8 mouse cellular contexts compared by ENCODE assay signal in genomic region chr2:32962062-32962874, GRCm38 (mm10). TPM values are rescaled to one million over a fixed set of nuclear protein-coding genes. Genes with fewer than 3 reads are reported as not detected.
DNase-seq lines count a peak whose midpoint lies in the region; ATAC-seq and TF ChIP-seq lines count a peak whose summit lies in the region.

No protein-coding gene starts in this region.

- H3K4me2 ChIP-seq in liver, postnatal 0 days (ENCODE audit: low read depth, low read length), result peak overlapping the region; percentile 97

- H3K36me3 ChIP-seq in spleen, adult 2 months (ENCODE audit: control insufficient read depth, insufficient read depth, low read length), result peaks cover 16% of the 10 kb centered on the region
- H3K36me3 ChIP-seq in hindbrain, embryonic 10.5 days, result peaks cover 41% of the 10 kb centered on the region
- H3K36me3 ChIP-seq in liver, postnatal 0 days (replicated peaks; ENCODE audit: insufficient read depth, low read length), result peaks cover 11% of the 10 kb centered on the region

- H3K9ac ChIP-seq in liver, postnatal 0 days (replicated peaks), result peak overlapping the region; percentile 95

- no peaks in the 10 kb centered on the region for H3K9me3 ChIP-seq in hindbrain, embryonic 10.5 days
- H3K9me3 ChIP-seq in liver, postnatal 0 days (ENCODE audit: low read length), result no peaks in the 10 kb centered on the region

- peak; percentile 38 for DNase-seq in cerebellum, adult 11-12 months
- no peak for DNase-seq in cerebellum, adult 18-20 months
- DNase-seq in spleen, adult 2 months (ENCODE audit: low read depth in 1 of 2, low spot score in 2 of 2), result peak in 1 of 2 experiments; percentile 12
- DNase-seq in spleen, postnatal 14 days (ENCODE audit: low spot score in 2 of 2), result no peak
- peak; percentile 46 for DNase-seq in hindbrain, embryonic 10.5 days (ENCODE audit: low spot score)
- peak; percentile 52 for DNase-seq in liver, postnatal 0 days
- no peak for DNase-seq in thymus, postnatal 36 days

- peaks cover 8% of the 10 kb centered on the region; the same call in 1 of the 2 replicates for H3K4me1 ChIP-seq in spleen, adult 2 months (ENCODE audit: control insufficient read depth, insufficient read depth, insufficient read length)
- H3K4me1 ChIP-seq in hindbrain, embryonic 10.5 days (replicated peaks), result peaks cover 66% of the 10 kb centered on the region
- peaks cover 45% of the 10 kb centered on the region for H3K4me1 ChIP-seq in liver, postnatal 0 days (ENCODE audit: insufficient read depth)

- peak overlapping the region; percentile 82 for H3K27ac ChIP-seq in spleen, adult 2 months (ENCODE audit: insufficient read depth, low read length)
- H3K27ac ChIP-seq in hindbrain, embryonic 10.5 days, result peak overlapping the region; percentile 97
- H3K27ac ChIP-seq in liver, postnatal 0 days (ENCODE audit: low read depth), result peak overlapping the region; percentile 94

- ATAC-seq in liver, postnatal 0 days, result no peak; the same call in 1 of the 2 replicates
- no peak for ATAC-seq in erythroid progenitor cell, adult 5-6 weeks (replicated peaks; ENCODE audit: low FRiP score, poor library complexity, severe bottlenecking)

- TF ChIP-seq POLR2A in spleen, adult 2 months (IDR thresholded peaks at IDR 0.05; ENCODE audit: low read depth, low read length), result no peak

- TF ChIP-seq EP300 in liver, postnatal 0 days (IDR thresholded peaks at IDR 0.05; ENCODE audit: low read depth), result no peak

- no peak for TF ChIP-seq CTCF in spleen, adult 2 months (IDR thresholded peaks at IDR 0.05; ENCODE audit: extremely low read depth, insufficient read depth, insufficient read length, insufficient replicate concordance)
- TF ChIP-seq CTCF in liver, postnatal 0 days (IDR thresholded peaks at IDR 0.05; ENCODE audit: low read depth), result no peak

- WGBS in spleen, adult 2 months, result 2% methylated on average over 33 of the region's 33 CpGs
- WGBS in hindbrain, embryonic 10.5 days, result under 1% methylated on average over 33 of the region's 33 CpGs
- under 1% methylated on average over 33 of the region's 33 CpGs for WGBS in liver, postnatal 0 days (ENCODE audit: insufficient replicate concordance)

- H3K4me3 ChIP-seq in spleen, adult 2 months (ENCODE audit: extremely low read depth, insufficient read depth, insufficient read length), result peak overlapping the region; percentile 86
- peak overlapping the region; percentile 98 for H3K4me3 ChIP-seq in hindbrain, embryonic 10.5 days
- H3K4me3 ChIP-seq in liver, postnatal 0 days (ENCODE audit: low read depth, low read length), result peak overlapping the region; percentile 66

- no peaks in the 10 kb centered on the region for H3K27me3 ChIP-seq in spleen, adult 2 months (ENCODE audit: control insufficient read depth, insufficient read depth, low read length)
- H3K27me3 ChIP-seq in hindbrain, embryonic 10.5 days (ENCODE audit: insufficient read depth, poor library complexity, severe bottlenecking), result no peaks in the 10 kb centered on the region
- H3K27me3 ChIP-seq in liver, postnatal 0 days (ENCODE audit: insufficient read depth, low read length), result no peaks in the 10 kb centered on the region

RNA-seq across cellular contexts. Expression of gene Lrsam1, which starts 0.9 kb away (rescaled TPM):
- polyA plus RNA-seq in spleen, adult 2 months (2012; rRNA removed), result 8.3 and 13.0 TPM in 2 replicates
- polyA plus RNA-seq in hindbrain, embryonic 10.5 days (2016; fragmentation: Nextera tagmentation; extraction: Ambion mirVana), result 11.5 TPM in 2 replicates
- polyA plus RNA-seq in liver, postnatal 0 days (2015; fragmentation: Nextera tagmentation; extraction: Ambion mirVana), result 1.3 and 1.6 TPM in 2 replicates
- total RNA-seq in erythroid progenitor cell, adult 5-6 weeks (2015; ENCODE audit: low replicate concordance), result 3.8 TPM in 1 of 2 replicates, not detected in the other
- total RNA-seq in erythroid progenitor cell, adult 5-6 weeks (2017; ENCODE audit: low replicate concordance), result 0.30 and 1.0 TPM in 2 replicates

RNA-seq across cellular contexts. Expression of gene Rpl12, which starts 0.9 kb away (rescaled TPM):
- polyA plus RNA-seq in spleen, adult 2 months (2012; rRNA removed), result 535 and 627 TPM in 2 replicates
- 131 and 166 TPM in 2 replicates for polyA plus RNA-seq in hindbrain, embryonic 10.5 days (2016; fragmentation: Nextera tagmentation; extraction: Ambion mirVana)
- 103 and 104 TPM in 2 replicates for polyA plus RNA-seq in liver, postnatal 0 days (2015; fragmentation: Nextera tagmentation; extraction: Ambion mirVana)
- 414 and 420 TPM in 2 replicates for total RNA-seq in erythroid progenitor cell, adult 5-6 weeks (2015; ENCODE audit: low replicate concordance)
- total RNA-seq in erythroid progenitor cell, adult 5-6 weeks (2017; ENCODE audit: low replicate concordance), result 266 and 285 TPM in 2 replicates

RNA-seq across cellular contexts. Expression of gene Slc2a8, which starts 19.6 kb away (rescaled TPM):
- 24.7 and 28.0 TPM in 2 replicates for polyA plus RNA-seq in spleen, adult 2 months (2012; rRNA removed)
- 21.3 and 27.4 TPM in 2 replicates for polyA plus RNA-seq in hindbrain, embryonic 10.5 days (2016; fragmentation: Nextera tagmentation; extraction: Ambion mirVana)
- 11.7 and 11.8 TPM in 2 replicates for polyA plus RNA-seq in liver, postnatal 0 days (2015; fragmentation: Nextera tagmentation; extraction: Ambion mirVana)
- total RNA-seq in erythroid progenitor cell, adult 5-6 weeks (2015; ENCODE audit: low replicate concordance), result 1.3 and 2.2 TPM in 2 replicates
- 1.0 and 2.0 TPM in 2 replicates for total RNA-seq in erythroid progenitor cell, adult 5-6 weeks (2017; ENCODE audit: low replicate concordance)

Comparison
In these comparisons a context has a peak if more than half of its experiments do, and no peak if none do; other contexts are left out.
1. DNase-seq: peak in cerebellum, adult 11-12 months (single experiment), hindbrain, embryonic 10.5 days (single experiment) and liver, postnatal 0 days (single experiment); none in cerebellum, adult 18-20 months (0 of 2), spleen, postnatal 14 days (0 of 2) and thymus, postnatal 36 days (0 of 2).
2. Peak in every context shown above with its lines, with median percentiles within 50 percentile points of each other: H3K27ac ChIP-seq and H3K4me3 ChIP-seq.